Mouse (Mus musculus) cerebellum, adult 2 months (tissue): ENCODE data around the gene Tmem150c. TPM values are rescaled to one million over a fixed set of nuclear protein-coding genes. Genes with fewer than 3 reads are reported as not detected.
A peak's percentile ranks its signal among the peaks of the same experiment; 100 is the strongest.

ENCODE experiments used
- DNase-seq, 2 experiments: peaks; one replicate each; pipeline ENCODE4 v3.0.0; 2021
- H3K27ac ChIP-seq: fragments of 200-500 bp; 2 replicates; pipeline ENCODE4 v1.5.1; 2012; ENCODE audit warnings: low read length, control low read depth, inconsistent platforms; ENCODE audit not compliant: insufficient read depth
- H3K27me3 ChIP-seq: fragments of 200-500 bp; 2 replicates; pipeline ENCODE4 v1.6.1; 2012; ENCODE audit warnings: inconsistent platforms, mild to moderate bottlenecking, low read length, moderate library complexity; ENCODE audit not compliant: control insufficient read depth, insufficient read depth
- H3K4me1 ChIP-seq: fragments of 200-500 bp; 2 replicates; pipeline ENCODE4 v1.6.1; 2011; ENCODE audit warnings: low read length; ENCODE audit not compliant: control insufficient read depth, insufficient read depth
- H3K4me3 ChIP-seq: fragments of 200-500 bp; replicated peaks from 2 replicates; pipeline ENCODE3; 2011; ENCODE audit warnings: mild to moderate bottlenecking, low read depth, low read length, control low read depth; ENCODE audit not compliant: insufficient read depth
- CTCF ChIP-seq: fragments of 200-500 bp; IDR thresholded peaks from 2 replicates; pipeline ENCODE4 v1.5.1; 2011; ENCODE audit warnings: low read depth, mild to moderate bottlenecking, control low read depth, low read length, moderate library complexity, borderline replicate concordance; ENCODE audit not compliant: insufficient read depth
- POLR2A ChIP-seq: fragments of 200-500 bp; IDR thresholded peaks from 2 replicates; pipeline ENCODE4 v1.6.1; 2011; ENCODE audit warnings: low read length, control low read depth, borderline replicate concordance; ENCODE audit not compliant: insufficient read depth
- WGBS: fragments of 180-500 bp; shearing (Covaris S2); methylation state at CpG from one replicate; pipeline ENCODE4 v1.1.7; 2018; 5-methylcytosine and 5-hydroxymethylcytosine counted together
- polyA plus RNA-seq: library from polyadenylated mRNA; depleted of rRNA; stranded (reverse); fragments of >200 nt; gene quantifications from 2 replicates; pipeline ENCODE4 v1.2.3, GENCODE M21; 2012

Tmem150c gene
- polyA plus RNA-seq, 1 experiment, result 30.1 TPM

GRCm38 (mm10) chr5:100162053-100162452 is 2.4 kb upstream of the Tmem150c start:
- 89% methylated on average over 1 of the region's 1 CpGs for WGBS
- TF ChIP-seq CTCF (no peak), POLR2A (no peak)
- no peaks in the 10 kb centered on the region for H3K27me3 ChIP-seq
- no peaks in the 10 kb centered on the region for H3K4me1 ChIP-seq
- H3K4me3 ChIP-seq, result no peak overlapping the region
- DNase-seq, result no peak
- no peak overlapping the region for H3K27ac ChIP-seq

- DNase-seq, result peak; percentile 75
- Histone ChIP-seq H3K4me1 (no peaks in the 10 kb centered on the region), H3K27ac (peak overlapping the region; percentile 51), H3K4me3 (peak overlapping the region; percentile 65), H3K27me3 (no peaks in the 10 kb centered on the region)
- TF ChIP-seq CTCF (no peak), POLR2A (0 out of 2 replicates have a peak, but pooled peaks have one; percentile 31)
- WGBS, result under 1% methylated on average over 79 of the region's 101 CpGs
Observed at GRCm38 (mm10) chr5:100158791-100159637, 594 bp downstream of the Tmem150c start.

GRCm38 (mm10) chr5:100158301-100158700 is 1.3 kb downstream of the Tmem150c start:
- no peaks in the 10 kb centered on the region for H3K27me3 ChIP-seq
- peak; percentile 79 for DNase-seq
- 13% methylated on average over 13 of the region's 13 CpGs for WGBS
- H3K4me1 ChIP-seq, result no peaks in the 10 kb centered on the region
- no peak overlapping the region for H3K27ac ChIP-seq
- H3K4me3 ChIP-seq, result peak overlapping the region; percentile 65
- no peak for TF ChIP-seq CTCF
- TF ChIP-seq POLR2A, result no peak

- H3K27ac ChIP-seq, result no peak overlapping the region
- 90% methylated on average over 6 of the region's 6 CpGs for WGBS
- TF ChIP-seq POLR2A (no peak), CTCF (no peak)
- no peaks in the 10 kb centered on the region for H3K4me1 ChIP-seq
- DNase-seq, result no peak
- no peak overlapping the region for H3K4me3 ChIP-seq
- H3K27me3 ChIP-seq, result no peaks in the 10 kb centered on the region
Observed at GRCm38 (mm10) chr5:100155646-100156045, 4.0 kb downstream of the Tmem150c start.

GRCm38 (mm10) chr5:100149967-100150366 is 9.6 kb downstream of the Tmem150c start:
- DNase-seq, result no peak
- 87% methylated on average over 3 of the region's 3 CpGs for WGBS
- Histone ChIP-seq H3K4me1 (no peaks in the 10 kb centered on the region), H3K27me3 (no peaks in the 10 kb centered on the region), H3K27ac (no peak overlapping the region), H3K4me3 (no peak overlapping the region)
- TF ChIP-seq POLR2A, result no peak
- no peak for TF ChIP-seq CTCF

GRCm38 (mm10) chr5:100144836-100145235 is 14.8 kb downstream of the Tmem150c start:
- 82% methylated on average over 7 of the region's 7 CpGs for WGBS
- H3K27ac ChIP-seq, result no peak overlapping the region
- no peaks in the 10 kb centered on the region for H3K4me1 ChIP-seq
- no peak for DNase-seq
- TF ChIP-seq POLR2A (no peak), CTCF (no peak)
- H3K4me3 ChIP-seq, result no peak overlapping the region
- no peaks in the 10 kb centered on the region for H3K27me3 ChIP-seq

GRCm38 (mm10) chr5:100127283-100127682 is 32.3 kb downstream of the Tmem150c start:
- Histone ChIP-seq H3K27ac (no peak overlapping the region), H3K4me1 (peaks cover 10% of the 10 kb centered on the region; the same call in 1 of the 2 replicates), H3K4me3 (no peak overlapping the region), H3K27me3 (no peaks in the 10 kb centered on the region)
- DNase-seq, result no peak
- no peak for TF ChIP-seq CTCF
- TF ChIP-seq POLR2A, result no peak
- 56% methylated on average over 8 of the region's 8 CpGs for WGBS
